Comparison of ENCODE assay signal across 20 mouse cellular contexts in the genomic region with DNA sequence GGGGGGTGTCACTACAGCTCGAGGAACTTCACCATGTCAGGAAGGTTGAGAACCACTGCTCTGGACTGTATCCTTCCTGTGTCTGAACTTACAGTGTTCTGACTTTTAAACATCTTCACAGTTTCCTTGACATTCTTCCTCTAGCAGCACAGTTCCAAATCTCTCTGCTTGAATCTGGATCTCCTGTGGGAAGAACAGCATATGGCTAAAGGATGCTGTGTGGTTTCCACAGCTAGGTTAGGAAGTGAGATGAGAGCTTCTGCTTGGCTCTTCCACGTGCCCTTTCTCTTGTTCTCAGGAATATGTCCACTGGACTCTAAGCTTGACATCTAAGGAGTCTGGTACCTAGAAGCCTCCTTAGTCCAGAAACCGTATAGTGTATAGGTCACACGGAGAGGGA. TPM values are rescaled to one million over a fixed set of nuclear protein-coding genes. Genes with fewer than 3 reads are reported as not detected.
A peak's percentile ranks its signal among the peaks of the same experiment; 100 is the strongest.
DNase-seq lines count a peak whose midpoint lies in the region; ATAC-seq and TF ChIP-seq lines count a peak whose summit lies in the region.
"Had no signal": no experiment of that assay in that cellular context is flagged by ENCODE, and none has a peak within 500 bp of the region (broad histone marks: within the 10 kb centered on the region; RNA-seq: fewer than 3 reads in every experiment).

No protein-coding gene starts in this region.

- H3K27me3 ChIP-seq in G1E (ENCODE audit: insufficient read depth, low read length) = no peaks in the 10 kb centered on the region
- no peaks in the 10 kb centered on the region for H3K27me3 ChIP-seq in liver, embryonic 15.5 days
- H3K27me3 ChIP-seq: CH12.LX; embryonic facial prominence, embryonic 12.5 days; forebrain, embryonic 15.5 days; heart, embryonic 13.5 days; hindbrain, embryonic 12.5 days had no signal

- no peak for DNase-seq in frontal cortex, postnatal 36 days (ENCODE audit: low spot score in 2 of 2)
- DNase-seq in G1E (ENCODE audit: low spot score) = no peak
- peak; percentile 67 for DNase-seq in brain, adult 2 months (ENCODE audit: low read depth, low spot score)
- DNase-seq in kidney, postnatal 36 days = no peak
- DNase-seq in spleen, postnatal 10 days (ENCODE audit: low spot score in 2 of 2) = no peak
- DNase-seq: adrenal gland, adult 8-10 months; adrenal gland, postnatal 36 days; cerebellum, adult 11 months; cerebellum, adult 8-10 months; cerebellum, postnatal 25 days; gastrocnemius, postnatal 14 days; heart, postnatal 4 days had no signal

- H3K9ac ChIP-seq in liver, embryonic 15.5 days = peak overlapping the region; percentile 48
- H3K9ac ChIP-seq: embryonic facial prominence, embryonic 12.5 days; forebrain, embryonic 15.5 days; hindbrain, embryonic 12.5 days had no signal

- peak overlapping the region; percentile 72 for H3K4me2 ChIP-seq in liver, embryonic 15.5 days
- H3K4me2 ChIP-seq: embryonic facial prominence, embryonic 12.5 days; forebrain, embryonic 15.5 days; hindbrain, embryonic 12.5 days had no signal

- H3K27ac ChIP-seq in liver, embryonic 15.5 days (replicated peaks) = peak overlapping the region; percentile 95
- H3K27ac ChIP-seq: embryonic facial prominence, embryonic 12.5 days; hindbrain, embryonic 12.5 days; hindbrain, postnatal 0 days had no signal

- H3K4me1 ChIP-seq in G1E (ENCODE audit: insufficient read depth, low read depth, low read length) = peaks cover 90% of the 10 kb centered on the region
- H3K4me1 ChIP-seq in liver, embryonic 15.5 days (replicated peaks) = peaks cover 91% of the 10 kb centered on the region

- no peak for TF ChIP-seq CTCF in G1E (IDR thresholded peaks at IDR 0.05; ENCODE audit: low read depth, low read length)

- no peaks in the 10 kb centered on the region for H3K9me3 ChIP-seq in G1E (replicated peaks)
- no peaks in the 10 kb centered on the region for H3K9me3 ChIP-seq in liver, embryonic 15.5 days (replicated peaks)
- H3K9me3 ChIP-seq: embryonic facial prominence, embryonic 12.5 days; forebrain, embryonic 15.5 days; heart, embryonic 13.5 days; hindbrain, embryonic 12.5 days had no signal

- 57% methylated on average over 4 of the region's 4 CpGs for WGBS in liver, embryonic 15.5 days (ENCODE audit: insufficient replicate concordance)

- peaks cover 21% of the 10 kb centered on the region for H3K36me3 ChIP-seq in G1E (replicated peaks)
- H3K36me3 ChIP-seq in liver, embryonic 15.5 days (replicated peaks) = no peaks in the 10 kb centered on the region
- H3K36me3 ChIP-seq: embryonic facial prominence, embryonic 12.5 days; forebrain, embryonic 15.5 days; heart, embryonic 13.5 days; hindbrain, embryonic 12.5 days had no signal

- ATAC-seq in frontal cortex, adult (ENCODE audit: low TSS enrichment) = peak; percentile 85
- ATAC-seq in G1E (ENCODE audit: extremely low read depth, insufficient number of reproducible peaks, low FRiP score, poor library complexity, severe bottlenecking) = no peak
- no peak for ATAC-seq in liver, embryonic 15.5 days (ENCODE audit: insufficient read depth)
- ATAC-seq: forebrain, embryonic 15.5 days; hindbrain, postnatal 0 days had no signal

- peak overlapping the region; percentile 60; the same call in 1 of the 2 replicates for H3K4me3 ChIP-seq in G1E (ENCODE audit: low read depth, low read length)
- no peak overlapping the region for H3K4me3 ChIP-seq in liver, embryonic 15.5 days (replicated peaks)
- H3K4me3 ChIP-seq: embryonic facial prominence, embryonic 12.5 days; forebrain, embryonic 15.5 days; heart, embryonic 13.5 days; hindbrain, embryonic 12.5 days had no signal

RNA-seq across cellular contexts. Expression of gene Zdhhc14, which starts 15.7 kb away (rescaled TPM):
- 4.9 and 21.4 TPM in 2 replicates for total RNA-seq in G1E (2014; fragmentation: Nextera tagmentation)
- total RNA-seq in G1E (2017) = 1.1 and 1.3 TPM in 2 replicates
- 7.3 and 9.1 TPM in 2 replicates for polyA plus RNA-seq in G1E (2012)
- 6.9 and 8.8 TPM in 2 replicates for polyA plus RNA-seq in liver, embryonic 15.5 days (2015; fragmentation: Nextera tagmentation; extraction: Ambion mirVana)
